Mouse (Mus musculus) intestine, postnatal 0 days (tissue): ENCODE measurements around the gene Rnf144b. TPM values are rescaled to one million over a fixed set of nuclear protein-coding genes. Genes with fewer than 3 reads are reported as not detected.
A peak's percentile ranks its signal among the peaks of the same experiment; 100 is the strongest.

Experiments
- ATAC-seq: fragments of 200-750 bp; cut with Nextera tagmentation; 2 replicates; pipeline ENCODE4 v1.8.0; 2017; ENCODE audit warnings: mild to moderate bottlenecking, moderate TSS enrichment, moderate library complexity
- H3K27ac ChIP-seq: fragments of 300-500 bp; sonication (generic); 2 replicates; pipeline ENCODE4 v1.5.1; 2014; ENCODE audit warnings: mild to moderate bottlenecking, low read depth, low read length, moderate library complexity
- H3K27me3 ChIP-seq: fragments of 300-500 bp; sonication (generic); replicated peaks from 2 replicates; pipeline ENCODE4 v1.6.1; 2014; ENCODE audit warnings: low read length, mixed read lengths; ENCODE audit not compliant: control insufficient read depth, insufficient read depth
- H3K36me3 ChIP-seq: fragments of 300-500 bp; sonication (generic); 2 replicates; pipeline ENCODE4 v1.6.1; 2014; ENCODE audit warnings: mild to moderate bottlenecking, moderate library complexity; ENCODE audit not compliant: control insufficient read depth, insufficient read depth
- H3K4me1 ChIP-seq: fragments of 300-500 bp; sonication (generic); replicated peaks from 2 replicates; pipeline ENCODE4 v1.6.1; 2014; ENCODE audit warnings: antibody characterized with exemption, low read length, mixed read lengths; ENCODE audit not compliant: control insufficient read depth, insufficient read depth
- H3K4me2 ChIP-seq: fragments of 300-500 bp; sonication (generic); replicated peaks from 2 replicates; pipeline ENCODE4 v1.6.1; 2014; ENCODE audit warnings: low read depth, mild to moderate bottlenecking, moderate library complexity
- H3K4me3 ChIP-seq: fragments of 300-500 bp; sonication (generic); 2 replicates; pipeline ENCODE4 v1.5.1; 2014; ENCODE audit warnings: low read depth, low read length
- H3K9ac ChIP-seq: fragments of 300-500 bp; sonication (generic); 2 replicates; pipeline ENCODE4 v1.6.1; 2014; ENCODE audit warnings: mild to moderate bottlenecking, low read depth, low read length
- H3K9me3 ChIP-seq: fragments of 300-500 bp; sonication (generic); 2 replicates; pipeline ENCODE4 v1.6.1; 2016; ENCODE audit warnings: mixed run types; ENCODE audit not compliant: control insufficient read depth
- CTCF ChIP-seq: sonication (generic); IDR thresholded peaks from 2 replicates; pipeline ENCODE4 v1.5.1; 2016; ENCODE audit warnings: low read depth, mild to moderate bottlenecking, control low read depth, antibody characterized with exemption, moderate library complexity
- WGBS: fragments of 180-500 bp; shearing (Covaris S2); extraction: QIAGEN DNeasy Blood & Tissue Kit; methylation state at CpG from one replicate; pipeline ENCODE4 v1.1.7; 2014; 5-methylcytosine and 5-hydroxymethylcytosine counted together
- polyA plus RNA-seq: library from polyadenylated mRNA; unstranded; fragments of >200 nt; fragmentation: Nextera tagmentation; extraction: Ambion mirVana; gene quantifications from 2 replicates; pipeline ENCODE4 v1.2.1, GENCODE M21; 2015

Gene Rnf144b
- polyA plus RNA-seq, 1 experiment from 2014 or later: 1.7 TPM

- no peak for ATAC-seq
- H3K36me3 ChIP-seq: peaks cover 51% of the 10 kb centered on the region
- TF ChIP-seq CTCF: no peak
Observed at GRCm38 (mm10) chr13:47089271-47089670, 33.2 kb upstream of the Rnf144b start.

DNA sequence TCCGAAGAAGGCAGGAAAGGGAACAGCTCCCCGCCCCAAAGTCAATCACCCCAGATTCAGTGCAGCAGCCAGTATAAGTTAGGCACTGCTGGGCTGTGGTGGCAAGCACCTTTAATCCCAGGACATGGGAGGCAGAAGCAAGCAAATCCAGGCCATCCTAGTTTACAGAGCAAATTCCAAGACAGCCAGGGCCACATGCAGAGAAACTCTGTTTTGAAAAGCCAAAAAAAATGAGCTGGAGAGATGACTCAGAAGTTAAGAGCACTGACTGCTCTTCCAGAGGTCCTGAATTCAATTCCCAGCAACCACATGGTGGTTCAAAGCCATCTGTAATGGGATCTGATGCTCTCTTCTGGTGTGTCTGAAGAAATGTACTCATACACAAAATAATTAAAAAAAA lies 28.7 kb upstream of the Rnf144b start:
- Histone ChIP-seq H3K4me3 (no peak overlapping the region), H3K4me2 (no peak overlapping the region), H3K9ac (no peak overlapping the region), H3K27me3 (no peaks in the 10 kb centered on the region), H3K9me3 (no peaks in the 10 kb centered on the region), H3K36me3 (peaks cover 43% of the 10 kb centered on the region), H3K27ac (no peak overlapping the region), H3K4me1 (no peaks in the 10 kb centered on the region)
- TF ChIP-seq CTCF: no peak
- no peak for ATAC-seq
- WGBS: 88% methylated on average over 2 of the region's 2 CpGs

More at GRCm38 (mm10) chr13:47089271-47089670, 33.2 kb upstream of the Rnf144b start:
- H3K27ac ChIP-seq: no peak overlapping the region
- H3K9ac ChIP-seq: no peak overlapping the region
- H3K4me3 ChIP-seq: no peak overlapping the region
- WGBS: 80% methylated on average over 2 of the region's 2 CpGs
- no peaks in the 10 kb centered on the region for H3K4me1 ChIP-seq
- no peaks in the 10 kb centered on the region for H3K9me3 ChIP-seq
- H3K4me2 ChIP-seq: no peak overlapping the region
- H3K27me3 ChIP-seq: no peaks in the 10 kb centered on the region

DNA sequence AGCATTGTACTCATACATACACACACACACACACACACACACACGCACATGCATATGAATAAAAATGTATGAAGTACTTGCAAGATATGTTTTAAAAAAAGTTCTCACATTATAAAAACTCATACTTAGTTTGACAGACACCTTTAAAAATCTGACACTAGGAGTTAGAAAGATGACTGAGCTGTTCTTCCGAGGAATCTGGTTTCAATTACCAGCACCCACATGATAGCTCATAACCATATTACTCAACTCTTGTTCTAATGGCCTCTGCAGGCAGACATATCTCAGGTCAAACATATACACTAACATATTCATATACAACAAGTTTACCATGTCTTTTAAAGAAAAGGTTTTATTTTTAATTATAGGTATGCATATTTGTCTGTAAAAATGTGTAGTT lies 25.9 kb upstream of the Rnf144b start:
- Histone ChIP-seq H3K4me3 (no peak overlapping the region), H3K27ac (no peak overlapping the region), H3K4me2 (no peak overlapping the region), H3K9ac (no peak overlapping the region), H3K4me1 (no peaks in the 10 kb centered on the region), H3K36me3 (peaks cover 38% of the 10 kb centered on the region), H3K27me3 (no peaks in the 10 kb centered on the region), H3K9me3 (no peaks in the 10 kb centered on the region)
- no peak for ATAC-seq
- no peak for TF ChIP-seq CTCF
- 73% methylated on average over 2 of the region's 2 CpGs for WGBS

- no peak for TF ChIP-seq CTCF
- Histone ChIP-seq H3K4me1 (no peaks in the 10 kb centered on the region), H3K27me3 (no peaks in the 10 kb centered on the region), H3K27ac (no peak overlapping the region), H3K4me2 (no peak overlapping the region), H3K9ac (no peak overlapping the region), H3K36me3 (peaks cover 26% of the 10 kb centered on the region), H3K9me3 (no peaks in the 10 kb centered on the region), H3K4me3 (no peak overlapping the region)
- ATAC-seq: no peak
- 77% methylated on average over 7 of the region's 7 CpGs for WGBS
Observed at GRCm38 (mm10) chr13:47099265-47099664, 23.2 kb upstream of the Rnf144b start.

DNA sequence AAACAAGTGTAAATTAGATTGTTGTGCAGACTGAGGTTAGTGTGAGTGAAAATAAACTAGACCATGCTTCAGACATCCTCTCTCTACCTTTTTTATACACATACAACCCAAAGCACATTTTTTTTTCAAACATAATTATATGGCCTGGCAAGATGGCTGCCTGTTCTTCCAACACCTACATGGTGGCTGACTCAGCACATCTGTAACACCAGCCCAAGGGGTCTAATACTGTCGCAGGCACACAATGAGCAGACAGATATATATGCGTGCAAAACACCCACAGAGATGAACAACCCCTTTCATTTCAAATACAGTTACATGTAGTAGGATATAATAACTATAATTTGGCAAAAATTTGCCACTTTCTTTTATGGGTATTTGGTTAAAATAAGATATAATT lies 21.9 kb upstream of the Rnf144b start:
- Histone ChIP-seq H3K36me3 (peaks cover 26% of the 10 kb centered on the region), H3K4me2 (no peak overlapping the region), H3K9ac (no peak overlapping the region), H3K4me3 (no peak overlapping the region), H3K27ac (no peak overlapping the region), H3K4me1 (no peaks in the 10 kb centered on the region), H3K9me3 (no peaks in the 10 kb centered on the region), H3K27me3 (no peaks in the 10 kb centered on the region)
- WGBS: 95% methylated on average over 2 of the region's 2 CpGs
- no peak for TF ChIP-seq CTCF
- ATAC-seq: no peak

DNA sequence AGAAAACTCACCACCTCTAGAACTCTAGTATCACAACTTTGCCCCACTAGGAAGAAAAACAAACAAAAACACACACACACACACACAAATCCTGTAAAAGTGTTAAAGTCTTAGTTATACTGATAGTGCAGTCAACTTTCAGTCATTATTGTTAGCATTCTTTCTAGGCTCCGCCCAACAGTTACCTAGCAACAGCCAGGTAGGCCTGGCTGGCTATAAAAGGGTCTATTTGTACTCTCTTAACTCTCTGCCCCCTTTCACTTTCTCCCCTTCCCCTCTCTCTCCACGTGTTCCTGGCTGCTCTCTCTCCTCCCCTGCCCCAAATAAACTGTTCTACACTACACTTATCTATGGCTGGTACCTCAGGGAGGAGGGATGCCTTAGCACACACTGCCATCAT lies 18.3 kb upstream of the Rnf144b start:
- H3K9me3 ChIP-seq: no peaks in the 10 kb centered on the region
- ATAC-seq: no peak
- 16% methylated on average over 2 of the region's 2 CpGs for WGBS

More for the DNA sequence above, 18.3 kb upstream of the Rnf144b start:
- H3K36me3 ChIP-seq: peaks cover 10% of the 10 kb centered on the region; the same call in 1 of the 2 replicates
- H3K9ac ChIP-seq: no peak overlapping the region
- H3K4me2 ChIP-seq: peak overlapping the region; percentile 91
- H3K27ac ChIP-seq: no peak overlapping the region
- no peaks in the 10 kb centered on the region for H3K27me3 ChIP-seq
- peak overlapping the region; percentile 88 for H3K4me3 ChIP-seq
- no peaks in the 10 kb centered on the region for H3K4me1 ChIP-seq
- TF ChIP-seq CTCF: no peak
